Mouse (Mus musculus) large intestine, adult 2 months (tissue): ENCODE results near the gene Als2cl. TPM values are rescaled to one million over a fixed set of nuclear protein-coding genes. Genes with fewer than 3 reads are reported as not detected.

ENCODE experiments used
- DNase-seq: peaks from one replicate; pipeline ENCODE4 v3.0.0-alpha.2; 2012; ENCODE audit warnings: low read depth, low spot score
- WGBS: fragments of 180-500 bp; shearing (Covaris S2); methylation state at CpG from one replicate; pipeline ENCODE4 v1.1.7; 2018; 5-methylcytosine and 5-hydroxymethylcytosine counted together
- polyA plus RNA-seq: library from polyadenylated mRNA; depleted of rRNA; stranded (reverse); fragments of >200 nt; gene quantifications from 2 replicates; pipeline ENCODE4 v1.2.3, GENCODE M21; 2012

The Als2cl gene
- polyA plus RNA-seq, 1 experiment, result 7.7 TPM

GRCm38 (mm10) chr9:110908631-110909016 lies 29.0 kb downstream of the Als2cl start:
- no peak for DNase-seq
- WGBS, result 93% methylated on average over 3 of the region's 3 CpGs

GRCm38 (mm10) chr9:110909371-110909967 lies 29.8 kb downstream of the Als2cl start:
- WGBS, result 52% methylated on average over 6 of the region's 6 CpGs
- DNase-seq, result no peak

GRCm38 (mm10) chr9:110914631-110915236 lies 35.1 kb downstream of the Als2cl start:
- no peak for DNase-seq
- 60% methylated on average over 21 of the region's 21 CpGs for WGBS

GRCm38 (mm10) chr9:110915466-110915865 lies 35.8 kb downstream of the Als2cl start:
- DNase-seq, result no peak
- 49% methylated on average over 8 of the region's 8 CpGs for WGBS

GRCm38 (mm10) chr9:110916786-110917185 lies 37.1 kb downstream of the Als2cl start, which contains the start of gene Fam240a:
Fam240a (minus strand) TSS chr9:110916861.
- WGBS, result 86% methylated on average over 7 of the region's 7 CpGs
- no peak for DNase-seq

GRCm38 (mm10) chr9:110920665-110921419 lies 41.2 kb downstream of the Als2cl start:
- WGBS, result 60% methylated on average over 15 of the region's 15 CpGs
- no peak for DNase-seq

- 15% methylated on average over 7 of the region's 7 CpGs for WGBS
These were observed 43.1 kb downstream of the Als2cl start for GRCm38 (mm10) chr9:110922759-110923158.

GRCm38 (mm10) chr9:110931573-110931972 lies 51.9 kb downstream of the Als2cl start:
- 68% methylated on average over 6 of the region's 6 CpGs for WGBS
- no peak for DNase-seq

More at GRCm38 (mm10) chr9:110922759-110923158, 43.1 kb downstream of the Als2cl start:
- peak; percentile 24 for DNase-seq

GRCm38 (mm10) chr9:110933850-110934437 lies 54.3 kb downstream of the Als2cl start:
- 83% methylated on average over 12 of the region's 12 CpGs for WGBS
- no peak for DNase-seq

- no peak for DNase-seq
- WGBS, result 88% methylated on average over 7 of the region's 7 CpGs
These were observed 56.3 kb downstream of the Als2cl start for GRCm38 (mm10) chr9:110935941-110936340.

GRCm38 (mm10) chr9:110937506-110938490 lies 58.1 kb downstream of the Als2cl start:
- DNase-seq, result no peak
- WGBS, result 70% methylated on average over 12 of the region's 12 CpGs

- DNase-seq, result no peak
- WGBS, result 38% methylated on average over 13 of the region's 13 CpGs
These were observed 64.6 kb downstream of the Als2cl start for GRCm38 (mm10) chr9:110944265-110944664.

- DNase-seq, result no peak
- 16% methylated on average over 18 of the region's 18 CpGs for WGBS
These were observed 65.7 kb downstream of the Als2cl start for GRCm38 (mm10) chr9:110945343-110945742.

- 25% methylated on average over 11 of the region's 11 CpGs for WGBS
- DNase-seq, result no peak
These were observed 66.3 kb downstream of the Als2cl start, which contains the start of gene Tdgf1 for GRCm38 (mm10) chr9:110945926-110946325. Tdgf1 (minus strand) TSS chr9:110946158.

- 63% methylated on average over 20 of the region's 20 CpGs for WGBS
- no peak for DNase-seq
These were observed 66.9 kb downstream of the Als2cl start for GRCm38 (mm10) chr9:110946548-110947044.

GRCm38 (mm10) chr9:110947261-110947661 lies 67.6 kb downstream of the Als2cl start:
- DNase-seq, result no peak
- WGBS, result 55% methylated on average over 6 of the region's 6 CpGs

GRCm38 (mm10) chr9:110947900-110948299 lies 68.2 kb downstream of the Als2cl start:
- DNase-seq, result no peak
- 63% methylated on average over 6 of the region's 6 CpGs for WGBS

GRCm38 (mm10) chr9:110948813-110949310 lies 69.2 kb downstream of the Als2cl start:
- DNase-seq, result no peak
- 52% methylated on average over 8 of the region's 8 CpGs for WGBS

GRCm38 (mm10) chr9:110950109-110950508 lies 70.4 kb downstream of the Als2cl start:
- WGBS, result 95% methylated on average over 3 of the region's 3 CpGs
- DNase-seq, result no peak
